Mouse (Mus musculus) G1E (cell line): ENCODE results near the gene Ndufv3. TPM values are rescaled to one million over a fixed set of nuclear protein-coding genes. Genes with fewer than 3 reads are reported as not detected.
"Not testable (repeated sequence)": the region's sequence is repeated elsewhere in the genome, so short reads cannot be mapped to it uniquely, and the experiment has no call there.

ENCODE experiments used
- ATAC-seq: 2 replicates; pipeline ENCODE4 v1.8.0; 2016; ENCODE audit warnings: mild to moderate bottlenecking; ENCODE audit not compliant: insufficient number of reproducible peaks, poor library complexity, low FRiP score, severe bottlenecking; ENCODE audit errors: extremely low read depth
- DNase-seq: peaks from one replicate; pipeline ENCODE4 v3.0.0; 2012; ENCODE audit warnings: low spot score
- H3K27me3 ChIP-seq: 2 replicates; pipeline ENCODE4 v1.6.1; 2012; ENCODE audit warnings: mild to moderate bottlenecking, low read length, inconsistent platforms; ENCODE audit not compliant: insufficient read depth
- H3K36me3 ChIP-seq: replicated peaks from 2 replicates; pipeline ENCODE3; 2012; ENCODE audit warnings: mild to moderate bottlenecking, inconsistent platforms
- H3K4me1 ChIP-seq: 2 replicates; pipeline ENCODE4 v1.6.1; 2012; ENCODE audit warnings: low read depth, low read length, inconsistent platforms, mixed read lengths; ENCODE audit not compliant: insufficient read depth
- H3K4me3 ChIP-seq: 2 replicates; pipeline ENCODE4 v1.5.1; 2012; ENCODE audit warnings: low read depth, mild to moderate bottlenecking, inconsistent platforms, low read length, moderate library complexity, mixed read lengths
- H3K9me3 ChIP-seq: replicated peaks from 2 replicates; pipeline ENCODE4 v1.6.1; 2012; ENCODE audit warnings: inconsistent platforms
- CTCF ChIP-seq: IDR thresholded peaks from 2 replicates; pipeline ENCODE4 v1.5.1; 2012; ENCODE audit warnings: low read depth, low read length, inconsistent platforms, mixed read lengths
- GATA1 ChIP-seq: IDR thresholded peaks from 2 replicates; pipeline ENCODE4 v1.6.1; 2012; ENCODE audit warnings: borderline replicate concordance, low read length, inconsistent platforms, mixed read lengths
- GATA2 ChIP-seq: IDR thresholded peaks from 2 replicates; pipeline ENCODE4 v1.6.1; 2012; ENCODE audit warnings: low read depth, low read length, inconsistent platforms, borderline replicate concordance
- POLR2AphosphoS5 ChIP-seq: IDR thresholded peaks from 2 replicates; pipeline ENCODE4 v1.6.1; 2012; ENCODE audit warnings: low read depth, low read length, inconsistent platforms; ENCODE audit not compliant: insufficient replicate concordance
- TAL1 ChIP-seq: conservative IDR thresholded peaks from 2 replicates; pipeline ENCODE4 v1.6.1; 2012; ENCODE audit warnings: low read depth, low read length, inconsistent platforms, mixed read lengths
- polyA plus RNA-seq: library from polyadenylated mRNA; stranded (reverse); fragments of >175 nt; gene quantifications from 2 replicates; pipeline ENCODE4 v1.2.3, GENCODE M21; 2012
- total RNA-seq, 2 experiments: library from RNA; stranded (forward) in 1 of 2; stranded (reverse) in 1 of 2; fragments of 200-1000 nt in 1 of 2; fragments of >200 nt in 1 of 2; fragmentation: Nextera tagmentation in 1 of 2; gene quantifications; 2 replicates each; pipeline ENCODE4 v1.2.3; 2014 to 2017

The Ndufv3 gene
- total and polyA plus RNA-seq, 3 experiments = 180 to 713 (median 693) TPM

DNA sequence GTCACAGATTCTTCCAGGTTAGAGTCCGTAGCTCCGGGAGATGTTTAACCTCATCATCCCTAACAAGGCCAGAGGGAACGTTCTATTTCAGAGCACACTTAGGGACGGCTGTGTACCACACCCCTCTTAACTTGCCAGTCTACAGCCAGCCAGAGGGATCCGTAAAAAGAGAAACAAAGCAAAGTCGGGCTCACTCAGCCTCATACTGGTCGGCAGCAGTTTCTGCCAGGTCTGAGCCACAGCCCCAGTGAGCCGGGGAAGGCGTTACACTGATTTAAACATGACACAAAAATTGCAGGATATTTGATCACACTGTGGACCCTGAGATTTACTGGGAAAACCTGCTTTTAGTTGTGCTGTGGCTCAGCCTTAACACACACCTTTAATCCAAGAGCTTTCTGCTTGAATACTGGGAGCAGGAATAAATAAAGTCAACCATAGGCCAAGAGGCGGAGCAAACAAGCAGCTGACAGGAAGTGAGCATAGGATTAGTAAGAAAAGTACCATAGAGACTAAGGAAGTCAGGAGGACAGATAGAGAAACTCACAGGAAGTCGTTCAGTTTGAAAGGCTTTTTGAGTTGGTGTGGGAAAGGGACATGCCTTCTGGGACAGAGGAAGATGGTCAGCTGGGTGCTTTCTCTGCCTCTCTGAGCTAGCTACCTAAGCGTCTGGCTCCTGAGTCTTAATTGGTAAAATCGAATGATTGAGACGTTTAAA lies 11.7 kb downstream of the Ndufv3 start:
- Histone ChIP-seq H3K4me1 (peaks cover 18% of the 10 kb centered on the region), H3K27me3 (peaks cover 11% of the 10 kb centered on the region), H3K9me3 (no peaks in the 10 kb centered on the region), H3K4me3 (no peak overlapping the region), H3K36me3 (peaks cover 62% of the 10 kb centered on the region)
- ATAC-seq (no peak), DNase-seq (no peak)
- no peak for TF ChIP-seq TAL1
- no peak for TF ChIP-seq GATA2
- TF ChIP-seq GATA1 = no peak
- TF ChIP-seq CTCF = no peak
- TF ChIP-seq POLR2AphosphoS5 = no peak

DNA sequence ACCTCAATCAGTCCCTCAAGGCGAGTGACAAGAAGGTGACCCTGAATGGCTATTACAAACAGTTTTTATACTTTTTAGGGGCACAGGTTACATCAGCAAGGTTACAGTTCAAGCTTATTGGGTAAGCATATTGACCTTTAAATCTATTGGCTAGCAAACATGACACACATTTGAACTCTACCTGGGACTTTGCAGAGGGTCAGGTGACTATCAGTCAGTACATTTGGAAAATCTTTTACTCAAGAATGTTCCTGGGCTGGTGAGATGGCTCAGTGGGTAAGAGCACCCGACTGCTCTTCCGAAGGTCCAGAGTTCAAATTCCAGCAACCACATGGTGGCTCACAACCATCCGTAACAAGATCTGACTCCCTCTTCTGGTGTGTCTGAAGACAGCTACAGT lies 12.4 kb downstream of the Ndufv3 start:
- not testable (repeated sequence) for ATAC-seq, H3K9me3 ChIP-seq, DNase-seq, H3K4me3 ChIP-seq
- peaks cover 55% of the 10 kb centered on the region for H3K36me3 ChIP-seq
- H3K4me1 ChIP-seq = peaks cover 18% of the 10 kb centered on the region
- H3K27me3 ChIP-seq = peaks cover 16% of the 10 kb centered on the region

DNA sequence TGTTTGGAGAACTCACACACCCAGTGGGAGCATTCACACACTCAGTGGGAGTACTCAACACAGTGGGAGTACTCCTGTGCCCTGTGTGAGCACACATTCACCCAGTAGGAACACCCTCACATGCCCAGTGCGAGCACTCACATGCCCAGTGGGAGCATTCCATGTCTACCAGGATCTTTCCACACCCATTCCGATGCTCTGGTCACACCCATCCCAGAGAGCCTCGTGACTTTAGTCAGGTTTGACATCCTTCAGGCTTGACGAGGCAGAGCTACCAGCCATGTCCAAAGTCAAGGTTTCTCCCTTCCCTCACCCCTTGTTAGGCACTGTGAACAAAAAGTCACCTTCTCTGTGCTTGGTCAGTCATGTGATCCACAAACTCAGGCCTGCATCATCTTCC lies 15.4 kb downstream of the Ndufv3 start:
- H3K4me3 ChIP-seq = no peak overlapping the region
- peaks cover 12% of the 10 kb centered on the region for H3K4me1 ChIP-seq
- DNase-seq (no peak), ATAC-seq (no peak)
- H3K27me3 ChIP-seq = peaks cover 27% of the 10 kb centered on the region
- H3K9me3 ChIP-seq = no peaks in the 10 kb centered on the region
- TF ChIP-seq POLR2AphosphoS5 = no peak
- no peak for TF ChIP-seq TAL1
- TF ChIP-seq GATA2 = no peak
- TF ChIP-seq GATA1 = no peak
- TF ChIP-seq CTCF = no peak
- peaks cover 25% of the 10 kb centered on the region for H3K36me3 ChIP-seq

DNA sequence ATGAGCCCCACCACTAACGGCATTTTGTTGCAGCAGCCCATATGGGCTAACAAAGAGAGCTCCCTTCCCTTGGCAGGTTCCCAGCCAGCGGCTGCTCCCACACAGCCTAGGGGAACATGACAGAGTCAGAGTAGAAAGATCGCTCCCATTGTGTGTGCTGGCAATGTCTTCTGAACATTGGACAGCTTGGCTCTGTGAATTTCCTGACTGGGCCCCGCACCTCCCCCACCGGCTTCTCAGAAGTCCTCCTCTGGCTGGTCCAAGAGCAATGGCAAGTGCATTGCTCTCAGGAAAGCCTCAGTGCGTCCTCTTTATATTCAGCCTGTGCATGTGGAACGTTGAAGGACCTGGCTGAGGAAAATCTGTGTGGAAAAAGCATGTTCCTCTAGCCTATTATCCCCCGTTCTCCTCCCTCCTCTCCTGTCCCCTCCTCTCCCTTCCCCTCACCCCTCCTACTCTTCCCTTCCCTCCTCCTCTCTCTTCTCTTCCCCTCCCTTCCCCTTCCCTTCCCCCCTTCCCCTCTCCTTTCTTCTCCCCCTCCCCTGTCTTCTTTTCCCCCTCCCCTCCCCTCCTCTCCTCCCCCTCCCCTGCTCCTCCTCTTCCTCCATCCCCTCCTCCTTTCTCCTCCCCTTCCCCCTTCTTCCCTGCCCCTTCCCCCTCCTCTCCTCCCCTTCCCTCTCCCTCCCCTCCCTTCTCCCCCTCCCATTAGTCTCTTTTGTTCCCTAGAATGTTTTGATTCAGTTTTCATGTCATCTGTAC lies 16.1 kb downstream of the Ndufv3 start:
- Histone ChIP-seq H3K27me3 (peaks cover 31% of the 10 kb centered on the region), H3K4me3 (no peak overlapping the region), H3K9me3 (no peaks in the 10 kb centered on the region), H3K4me1 (peaks cover 12% of the 10 kb centered on the region), H3K36me3 (peaks cover 18% of the 10 kb centered on the region)
- DNase-seq (no peak), ATAC-seq (no peak)
- TF ChIP-seq GATA2 = no peak

DNA sequence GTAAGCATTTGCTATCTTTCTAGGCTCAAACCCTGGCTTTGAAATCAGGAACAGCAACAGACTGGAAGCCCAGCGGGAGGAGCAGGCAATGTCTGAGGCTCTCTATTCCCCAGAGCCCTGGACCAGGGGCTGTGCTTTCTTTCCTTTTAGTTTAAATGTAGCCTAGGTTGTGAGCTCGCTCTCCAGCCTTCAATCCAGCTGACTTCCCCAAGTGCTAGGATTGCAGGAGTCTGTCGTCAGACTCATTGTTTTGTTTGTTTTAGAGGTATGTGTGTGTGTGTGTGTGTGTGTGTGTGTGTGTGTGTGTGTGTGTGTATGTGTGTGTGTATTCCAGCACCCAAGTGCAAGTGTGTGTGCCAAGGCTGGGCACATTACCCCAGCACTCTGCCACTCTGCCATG lies 20.2 kb downstream of the Ndufv3 start:
- Histone ChIP-seq H3K9me3 (no peaks in the 10 kb centered on the region), H3K4me1 (peaks cover 11% of the 10 kb centered on the region), H3K27me3 (peaks cover 45% of the 10 kb centered on the region), H3K36me3 (no peaks in the 10 kb centered on the region), H3K4me3 (no peak overlapping the region)
- TF ChIP-seq CTCF (no peak), GATA2 (no peak), POLR2AphosphoS5 (no peak), TAL1 (no peak), GATA1 (no peak)
- DNase-seq (no peak), ATAC-seq (no peak)

DNA sequence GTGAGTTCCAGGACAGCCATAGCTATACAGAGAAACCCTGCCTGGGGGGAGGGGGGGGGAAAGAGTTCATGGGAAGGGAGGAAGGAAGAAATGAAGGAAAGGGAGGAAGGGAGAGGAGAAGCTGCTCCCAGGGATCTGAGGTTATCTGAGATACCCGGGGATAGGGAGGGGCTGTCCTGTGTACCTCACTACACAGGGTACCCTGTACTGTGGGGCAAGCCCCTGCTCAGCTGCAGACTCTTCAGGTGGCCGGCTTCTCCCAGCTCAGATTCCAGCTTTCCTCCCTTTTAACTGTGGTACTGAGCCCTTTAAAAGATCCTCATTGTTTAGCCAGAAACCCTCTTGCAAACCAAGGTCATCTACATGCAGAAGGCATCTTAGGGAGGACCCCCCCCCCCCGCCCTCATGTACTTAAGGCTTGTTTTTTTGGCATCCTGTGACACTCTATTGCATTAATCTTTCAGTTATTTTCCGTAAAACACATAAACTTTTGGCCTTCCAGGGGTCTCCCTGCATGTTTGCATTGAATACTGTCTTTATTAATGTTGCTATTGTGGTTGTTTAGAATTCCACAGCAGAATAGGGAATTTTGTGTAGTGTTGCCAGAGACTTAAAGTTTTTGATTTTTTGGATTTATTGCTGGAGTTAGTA lies 21.0 kb downstream of the Ndufv3 start:
- peaks cover 36% of the 10 kb centered on the region for H3K27me3 ChIP-seq
- H3K4me3 ChIP-seq = no peak overlapping the region
- H3K4me1 ChIP-seq = peaks cover 2% of the 10 kb centered on the region
- DNase-seq = no peak
- ATAC-seq = no peak
- H3K36me3 ChIP-seq = no peaks in the 10 kb centered on the region
- no peaks in the 10 kb centered on the region for H3K9me3 ChIP-seq
- TF ChIP-seq GATA1 (no peak), TAL1 (no peak), POLR2AphosphoS5 (no peak), CTCF (no peak), GATA2 (no peak)
